Mouse (Mus musculus): ENCODE measurements around the gene Dkk2. TPM values are rescaled to one million over a fixed set of nuclear protein-coding genes. Genes with fewer than 3 reads are reported as not detected.
"Not testable (repeated sequence)": the region's sequence is repeated elsewhere in the genome, so short reads cannot be mapped to it uniquely, and the experiment has no call there.

Dkk2 gene
- total RNA-seq (2022), result 1 to 10 TPM; 2.5 to 5.9 (median 4.1) TPM

DNA sequence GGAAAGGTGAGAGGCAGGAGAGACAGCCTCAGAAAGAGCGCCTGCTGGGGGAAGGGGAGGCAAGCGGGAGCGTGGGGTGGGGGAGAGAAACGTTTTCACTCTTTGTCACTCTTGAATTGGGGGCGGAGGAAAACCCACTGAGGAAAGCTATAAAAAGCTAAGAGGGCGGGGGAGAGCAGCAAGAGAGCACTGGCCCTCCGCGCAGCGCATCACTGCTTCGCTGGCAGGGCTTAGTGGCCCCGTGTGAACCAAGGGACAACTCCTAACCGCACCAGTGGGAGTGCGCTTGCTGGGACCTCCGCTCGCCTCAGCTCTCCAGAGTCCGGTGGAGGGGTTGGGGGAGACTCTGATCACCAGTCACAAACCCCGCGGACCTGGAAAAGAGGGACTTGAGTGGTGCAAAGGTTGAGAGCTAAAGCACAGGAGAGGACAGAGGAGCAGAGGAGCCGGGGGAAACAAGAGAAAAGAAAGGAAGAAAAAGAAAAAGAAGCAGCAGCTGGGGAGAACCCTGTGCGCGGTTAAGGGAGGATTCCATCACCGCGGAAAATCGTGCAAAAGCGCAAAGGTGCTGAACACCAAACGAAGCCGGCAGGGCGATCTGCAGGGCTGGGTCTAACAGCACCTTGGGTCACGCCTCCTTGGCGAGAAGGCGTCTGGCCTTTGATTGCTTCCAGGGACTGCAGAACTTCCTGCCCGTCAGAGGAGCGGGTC is at the start of gene Dkk2:
Dkk2 (plus strand) TSS at position 181 of the 711 bp plus-strand sequence.
- DNase-seq, result no peak

DNA sequence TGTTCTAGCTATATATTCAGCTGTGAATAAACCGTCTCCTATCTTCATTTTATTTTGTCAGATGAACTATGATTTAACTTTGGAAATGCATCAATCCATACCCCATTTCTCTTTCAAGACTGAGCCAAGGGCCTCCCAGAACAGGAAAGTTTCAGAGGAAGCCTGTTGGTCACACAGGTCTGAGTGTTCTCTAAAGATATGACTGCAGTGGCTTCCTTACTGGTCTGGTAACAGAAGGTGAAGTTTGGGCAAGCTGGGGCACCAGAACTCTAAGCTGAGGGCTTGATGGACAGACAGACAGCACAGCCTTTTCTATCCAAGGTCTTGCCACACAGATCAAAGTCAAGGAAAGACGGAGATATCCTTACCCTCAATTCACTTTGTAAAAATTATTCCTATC is 48.4 kb upstream of the Dkk2 start:
- no peak for DNase-seq

DNA sequence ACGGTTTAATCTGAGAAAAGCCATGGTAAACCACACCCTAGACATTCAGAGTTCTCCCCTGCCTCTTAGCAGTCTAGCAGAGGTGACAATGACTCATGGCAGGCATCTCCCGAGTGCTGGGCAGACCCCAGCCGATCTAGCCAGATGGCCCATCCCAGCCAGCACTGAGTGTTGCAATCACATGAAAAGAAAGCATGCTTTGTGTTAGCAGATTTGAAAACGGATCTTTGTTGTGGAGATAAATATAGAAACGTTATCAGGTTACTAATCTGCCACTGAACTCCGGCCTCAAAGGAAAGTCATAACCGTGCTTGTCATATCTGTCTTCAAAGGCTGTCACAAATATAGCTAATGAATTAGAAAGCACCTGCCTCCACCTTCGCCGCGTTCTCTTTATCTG is 47.4 kb upstream of the Dkk2 start:
- no peak for DNase-seq

DNA sequence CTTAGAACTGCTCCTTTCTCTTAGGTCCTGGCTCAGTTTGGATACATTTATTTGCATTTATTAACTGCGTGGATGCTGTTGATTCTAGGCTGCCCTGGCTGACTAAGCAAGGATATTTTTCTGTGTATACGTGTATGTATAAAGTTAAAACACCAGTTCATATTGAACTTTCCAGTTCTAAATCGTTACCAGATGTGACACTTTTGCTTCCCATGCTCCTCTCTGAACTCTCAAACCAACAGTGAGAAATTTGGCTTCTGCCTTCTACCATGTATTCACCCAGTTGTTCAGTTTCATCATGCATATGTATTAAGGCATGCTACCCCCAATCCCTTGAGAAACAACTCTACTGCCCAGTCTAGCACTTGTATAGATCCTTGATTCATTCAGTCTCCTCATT is 45.0 kb upstream of the Dkk2 start:
- DNase-seq, result no peak

DNA sequence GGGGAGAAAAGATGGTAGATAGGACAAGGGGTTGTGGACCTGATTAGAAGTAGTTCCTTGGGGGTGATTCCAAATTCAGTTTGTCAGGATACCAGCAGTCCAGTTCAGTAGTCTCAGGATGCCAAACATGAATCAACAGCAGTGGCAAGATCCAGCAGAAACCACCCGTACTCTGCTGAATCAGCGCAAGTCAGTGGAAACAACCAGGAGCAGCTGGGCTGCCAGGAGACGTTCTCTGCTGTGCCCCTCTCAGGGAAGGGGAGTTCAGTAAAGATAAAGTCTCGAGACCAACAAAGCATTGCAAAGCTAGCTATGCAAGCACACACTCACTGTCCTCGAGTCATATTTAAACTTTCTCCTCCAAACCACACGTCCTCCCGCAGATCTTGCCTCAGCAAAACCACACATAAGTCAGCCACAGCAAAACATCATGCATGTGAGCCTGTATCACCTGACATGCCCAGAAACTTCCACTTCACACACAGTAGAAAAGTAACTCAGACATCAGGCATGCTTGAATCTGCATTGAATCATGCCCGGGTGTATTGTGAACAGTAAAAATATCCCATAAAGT is 34.1 kb upstream of the Dkk2 start:
- DNase-seq, result no peak

DNA sequence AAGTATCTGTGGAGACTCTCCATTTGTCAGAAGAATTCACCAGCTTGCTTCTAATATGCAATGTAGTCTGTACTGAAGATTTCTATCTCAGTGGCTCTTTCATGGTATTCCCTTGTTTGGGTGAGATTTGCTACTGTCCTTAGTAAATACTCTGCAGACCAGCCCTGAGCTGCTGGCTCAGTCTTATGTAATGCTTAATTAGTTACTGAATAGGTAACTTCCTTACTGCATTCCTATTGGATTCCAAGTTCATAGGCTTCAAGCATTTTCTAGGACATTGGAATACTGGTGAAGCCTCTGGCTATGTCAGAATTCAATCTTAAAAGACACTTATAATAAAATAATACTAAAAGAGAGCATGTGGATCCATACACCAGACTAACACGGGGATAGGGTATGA is 22.3 kb upstream of the Dkk2 start:
- DNase-seq, result not testable (repeated sequence)

DNA sequence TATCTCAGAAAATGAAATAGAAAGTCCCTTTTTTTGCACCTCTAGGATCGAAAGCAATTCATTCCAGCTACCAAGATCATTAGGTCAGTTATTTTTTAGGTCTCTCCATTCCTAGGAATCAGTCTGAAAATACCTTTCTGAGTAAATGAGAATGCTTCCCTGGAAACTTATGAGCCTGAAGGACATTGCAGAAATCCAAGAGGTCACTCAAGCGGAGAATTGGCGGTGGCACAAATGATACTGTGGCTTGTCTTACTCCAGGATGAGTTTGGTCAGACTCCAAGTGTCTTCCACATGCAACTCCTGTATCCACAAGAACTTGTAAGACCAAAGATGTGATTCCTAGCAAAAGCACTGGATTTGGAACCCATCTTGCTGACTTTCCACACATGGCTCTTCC is 21.7 kb upstream of the Dkk2 start:
- no peak for DNase-seq

DNA sequence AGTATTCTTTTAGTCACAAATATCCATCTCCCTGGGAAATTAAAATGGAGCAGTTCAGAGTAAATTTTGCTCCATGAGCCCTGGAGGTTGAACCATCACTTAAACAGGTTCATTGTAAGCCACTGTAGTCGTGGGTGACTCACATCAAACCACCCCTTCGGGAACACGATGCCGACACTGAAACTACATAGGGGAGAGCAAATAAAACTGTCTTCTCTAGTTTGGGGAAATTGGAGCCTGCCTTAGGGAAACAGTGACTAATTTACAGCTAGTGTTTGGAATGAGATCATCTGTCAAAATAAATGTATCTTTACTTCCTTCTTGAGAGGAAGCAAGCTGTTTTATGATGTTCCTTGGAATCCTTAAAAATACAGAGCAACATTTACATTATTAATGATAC is 21.1 kb upstream of the Dkk2 start:
- DNase-seq, result no peak

DNA sequence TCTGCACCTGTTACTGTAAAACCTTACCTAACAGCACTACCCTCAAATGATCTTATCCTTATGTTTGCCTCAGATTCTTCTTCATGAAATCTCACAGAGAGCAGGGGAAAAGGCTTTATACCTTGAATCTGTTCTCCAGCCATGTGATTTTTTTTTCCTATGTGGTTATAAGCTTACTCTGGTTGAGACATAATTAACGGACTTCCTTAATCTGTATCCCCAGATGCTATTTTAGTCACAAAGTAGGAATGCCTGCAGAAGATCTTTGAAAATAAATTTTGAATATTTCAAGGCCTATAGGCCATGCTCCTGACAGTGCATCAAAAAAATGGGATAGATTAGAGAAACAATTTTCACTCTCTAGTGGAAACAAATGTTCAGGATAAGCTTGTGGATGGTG is 20.2 kb upstream of the Dkk2 start:
- no peak for DNase-seq

DNA sequence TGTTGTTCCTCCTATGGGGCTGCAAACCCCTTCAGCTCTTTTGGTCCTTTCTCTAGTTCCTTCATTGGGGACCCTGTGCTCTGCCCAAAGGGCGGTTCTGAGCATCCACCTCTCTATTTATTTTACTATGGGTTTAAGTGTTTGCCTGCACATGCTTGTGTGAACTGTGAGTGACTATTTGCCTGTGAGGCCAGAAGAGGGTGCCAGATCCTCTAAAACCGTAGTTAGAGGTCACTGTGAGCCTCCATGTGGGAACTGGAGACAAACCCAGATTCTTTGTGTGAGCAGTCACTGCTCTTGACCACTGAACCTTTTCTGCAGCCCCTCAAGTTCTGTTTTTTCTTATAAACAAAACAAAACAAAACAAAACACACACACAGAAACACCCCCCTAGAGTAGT is 14.1 kb upstream of the Dkk2 start:
- DNase-seq, result no peak

DNA sequence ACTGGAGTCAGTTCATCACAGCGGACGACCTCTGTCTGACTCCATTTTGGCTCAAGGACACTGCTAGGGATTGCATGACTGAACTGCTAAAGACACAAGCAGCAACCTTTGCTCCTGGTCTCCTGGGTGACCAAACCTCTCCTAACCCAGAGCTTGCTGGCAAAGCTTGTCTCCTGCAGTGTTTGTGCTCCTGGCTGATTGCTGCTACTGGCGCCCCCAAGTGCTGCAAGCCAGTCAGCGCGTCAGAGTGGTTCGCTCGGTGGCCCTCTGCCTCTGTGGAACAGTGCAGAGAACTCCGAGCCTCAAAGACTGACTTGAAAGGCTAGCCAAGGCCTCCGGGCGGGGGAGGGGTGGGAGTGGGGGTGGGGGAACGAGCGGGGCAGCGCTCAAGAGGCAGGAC is 1.1 kb upstream of the Dkk2 start:
- peak; percentile 32 for DNase-seq

DNA sequence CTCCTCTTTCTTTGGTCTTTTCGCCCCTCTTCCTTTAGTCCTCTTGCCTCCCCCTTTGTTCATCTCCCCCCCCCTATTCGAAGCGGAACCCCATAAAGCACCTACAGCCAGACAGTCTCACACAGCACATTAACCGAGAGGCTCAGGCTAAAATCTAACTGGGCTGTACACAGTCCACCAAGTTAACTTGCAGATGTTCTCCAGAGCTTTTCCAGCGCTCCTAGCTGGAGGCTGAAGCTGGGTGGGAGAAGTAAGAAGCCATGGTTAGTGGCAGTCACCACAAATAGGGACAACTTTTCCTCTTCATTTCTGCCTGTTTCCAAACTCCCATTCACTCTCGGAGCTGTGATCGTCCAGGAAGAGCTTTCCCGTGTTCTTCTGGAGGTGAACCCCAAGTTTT is 412 bp upstream of the Dkk2 start:
- DNase-seq, result no peak

DNA sequence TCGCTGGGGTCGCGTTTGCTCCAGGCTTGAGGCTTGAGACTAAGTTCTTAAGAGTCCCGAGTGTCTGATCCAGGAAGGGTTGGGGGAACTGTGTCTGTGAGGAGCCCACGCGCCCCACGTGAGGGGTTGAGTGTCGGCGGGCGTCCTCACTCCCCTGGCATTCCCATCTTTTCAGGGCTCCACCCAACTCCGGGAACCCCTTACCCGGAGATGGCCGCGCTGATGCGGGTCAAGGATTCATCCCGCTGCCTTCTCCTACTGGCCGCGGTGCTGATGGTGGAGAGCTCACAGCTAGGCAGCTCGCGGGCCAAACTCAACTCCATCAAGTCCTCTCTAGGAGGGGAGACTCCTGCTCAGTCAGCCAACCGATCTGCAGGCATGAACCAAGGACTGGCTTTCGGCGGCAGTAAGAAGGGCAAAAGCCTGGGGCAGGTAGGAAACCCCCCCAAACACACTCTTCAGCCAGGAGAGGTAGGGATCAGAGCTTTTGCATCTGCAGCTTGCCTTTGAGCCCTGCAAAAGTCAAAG is 795 bp downstream of the Dkk2 start:
- no peak for DNase-seq

DNA sequence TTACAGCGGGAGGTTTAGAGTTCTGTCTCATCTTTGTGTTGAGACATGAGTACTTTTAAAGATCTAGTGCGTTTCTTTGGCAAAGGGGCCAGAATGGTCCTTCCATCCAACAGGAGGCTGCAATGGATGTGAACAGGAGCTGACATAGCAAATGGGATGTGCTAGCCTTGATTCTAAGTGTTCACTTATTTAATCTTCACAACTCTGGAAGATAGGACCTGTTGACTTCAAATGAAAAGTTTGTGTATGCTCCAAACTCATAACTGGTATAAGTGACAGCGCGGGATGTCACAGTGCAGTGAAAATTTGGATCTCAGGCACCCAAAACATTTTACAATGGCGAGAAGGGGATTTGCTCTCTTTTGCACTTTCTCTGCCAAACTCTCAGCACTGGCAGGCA is 1.4 kb downstream of the Dkk2 start:
- DNase-seq, result no peak

DNA sequence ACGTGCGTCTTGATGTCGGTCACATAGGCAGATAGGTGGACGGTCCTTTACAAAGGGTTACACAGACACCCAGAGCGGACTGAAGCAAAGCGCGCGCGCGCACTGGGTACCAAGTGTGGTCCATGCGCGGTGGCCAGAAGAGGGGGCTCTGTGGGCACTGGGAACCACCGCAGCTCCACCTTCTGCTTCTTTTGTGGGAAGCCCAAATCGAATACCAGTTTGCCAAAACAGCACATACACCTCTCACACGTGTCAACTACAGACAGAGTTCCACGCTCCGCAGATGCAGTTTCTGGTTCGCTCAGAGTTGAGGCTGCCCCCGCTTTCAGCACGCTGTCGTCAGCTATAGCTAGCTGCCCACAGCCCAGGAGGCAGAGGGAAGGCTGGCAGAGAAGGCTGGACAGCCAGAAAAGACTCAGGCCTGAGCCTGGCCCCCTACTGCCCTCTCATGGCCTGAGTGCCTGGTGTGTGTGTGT is 2.0 kb downstream of the Dkk2 start:
- DNase-seq, result no peak

DNA sequence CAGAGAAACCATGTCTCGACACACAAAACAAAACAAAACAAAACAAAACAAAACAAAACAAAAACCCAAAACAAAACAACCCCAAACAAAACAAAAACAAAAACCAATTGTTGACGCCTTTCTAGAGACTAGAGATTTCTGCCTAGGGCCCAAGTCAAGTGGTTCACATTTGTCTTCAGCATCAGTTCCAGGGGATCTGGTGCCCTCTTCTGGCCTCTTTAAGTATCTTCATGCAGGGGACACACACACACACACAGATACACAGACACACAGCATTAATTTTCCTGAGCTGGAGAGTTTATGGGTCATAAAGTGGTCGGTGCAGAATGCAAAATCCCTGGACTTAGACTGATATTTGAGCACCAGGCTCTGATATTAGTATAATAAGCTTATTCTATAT is 7.9 kb downstream of the Dkk2 start:
- DNase-seq, result no peak

DNA sequence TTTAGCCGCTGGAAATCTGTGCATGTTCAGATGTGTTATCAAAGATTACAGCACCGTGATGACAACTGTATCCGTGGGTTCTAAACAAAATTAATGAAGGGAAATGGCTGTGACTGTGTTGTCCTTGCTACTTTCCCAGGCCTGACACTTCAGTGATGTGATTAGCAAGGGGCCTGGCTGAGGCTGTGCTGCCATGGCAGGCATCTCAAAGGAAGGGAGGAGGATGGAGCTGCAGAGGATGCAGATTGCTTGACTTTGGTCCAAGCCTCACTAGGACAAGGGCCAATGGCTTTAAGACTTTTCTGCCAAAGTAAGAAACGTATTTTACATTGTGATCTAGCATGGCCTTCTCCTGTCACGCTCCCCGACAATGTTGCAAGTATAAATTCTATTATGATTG is 11.2 kb downstream of the Dkk2 start:
- DNase-seq, result no peak

DNA sequence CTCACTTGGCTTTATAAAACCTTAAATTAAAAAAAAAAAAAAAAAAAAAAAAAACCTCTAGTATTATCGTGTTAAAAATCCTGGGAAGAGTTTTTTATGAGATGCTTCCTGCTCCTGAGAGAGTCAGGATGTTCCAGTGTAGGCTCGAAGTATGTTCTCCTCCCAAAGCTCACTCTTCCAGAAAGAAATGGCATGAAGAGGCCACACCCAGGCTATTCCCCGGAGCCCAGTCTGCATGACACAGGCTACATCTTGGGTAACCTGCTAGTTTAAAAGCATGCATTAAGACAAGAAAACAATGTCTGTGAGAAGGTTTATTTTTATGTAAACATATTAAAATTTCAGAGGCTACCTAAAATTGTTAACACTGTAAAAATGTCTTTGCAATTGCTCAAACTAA is 15.7 kb downstream of the Dkk2 start:
- no peak for DNase-seq

DNA sequence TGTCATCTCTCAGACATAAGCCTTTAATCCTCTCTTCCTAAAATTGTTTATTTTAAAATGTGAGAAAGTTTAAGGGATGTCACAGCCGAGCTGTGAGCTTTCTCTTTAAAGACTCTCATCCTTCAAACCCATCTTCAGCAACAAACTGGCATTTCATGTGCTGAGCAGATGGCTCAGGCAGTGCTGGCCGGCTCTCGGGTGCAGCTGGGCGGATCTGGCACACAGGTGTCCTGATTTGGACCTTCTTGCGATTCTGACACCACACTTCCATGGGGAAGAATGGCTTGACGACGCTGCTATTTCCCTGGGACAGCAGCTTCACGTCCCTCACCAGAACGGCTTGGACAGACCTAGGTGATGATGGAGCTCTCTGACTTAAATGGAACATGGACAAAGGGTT is 17.9 kb downstream of the Dkk2 start:
- no peak for DNase-seq

DNA sequence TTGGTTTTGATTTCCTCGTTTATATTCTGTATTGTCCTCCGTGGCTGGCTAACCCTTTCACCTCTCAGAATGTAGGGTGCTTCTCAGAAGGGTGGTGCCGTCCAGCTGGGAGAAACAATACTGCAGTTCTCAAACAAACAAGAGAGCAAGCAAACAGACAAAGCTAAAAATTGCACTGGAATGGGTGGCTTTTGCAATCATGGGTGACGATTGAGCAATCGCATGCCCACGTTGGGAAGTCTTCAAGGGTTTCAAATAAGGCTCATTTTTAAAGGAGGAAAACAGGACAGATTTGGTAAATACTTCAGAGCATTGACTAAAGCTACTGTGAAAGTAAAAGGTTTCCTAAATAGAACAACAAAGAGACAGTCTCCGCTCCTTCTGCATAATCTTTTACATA is 18.4 kb downstream of the Dkk2 start:
- no peak for DNase-seq

DNA sequence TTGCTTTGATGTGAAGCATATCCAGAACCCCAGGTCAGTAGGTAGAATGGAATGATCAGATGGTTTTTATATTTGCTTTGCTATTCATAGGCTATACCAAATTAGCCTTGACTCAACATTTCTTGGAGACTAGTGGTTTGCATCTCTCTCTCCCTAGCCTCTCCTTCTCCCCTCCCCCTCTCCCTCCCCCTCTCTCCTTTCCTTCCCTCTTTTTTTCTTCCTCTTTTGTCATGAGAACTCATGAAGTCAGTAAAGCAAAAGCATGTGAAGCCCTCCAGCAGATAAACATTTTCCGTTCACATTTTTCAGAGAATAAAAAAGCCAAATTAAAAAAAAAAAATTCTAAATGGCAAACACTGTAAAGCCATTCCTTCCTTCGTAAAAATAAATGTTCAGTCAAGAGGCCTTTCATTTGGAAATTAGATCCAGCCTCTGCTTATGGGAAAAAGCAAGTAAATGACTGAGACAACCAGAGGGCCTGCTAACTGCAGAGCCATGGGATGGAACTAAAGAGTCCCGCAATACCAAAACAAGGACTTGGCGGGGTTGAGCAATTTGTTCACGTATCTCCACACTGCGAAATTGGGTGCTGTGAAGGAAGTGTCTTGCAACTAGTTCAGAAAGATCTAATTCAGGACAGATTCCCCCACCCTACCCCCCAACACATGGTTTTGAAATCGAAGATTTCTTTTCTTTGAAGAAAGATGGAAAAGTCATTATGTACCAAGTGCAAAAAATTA is 30.9 kb downstream of the Dkk2 start:
- no peak for DNase-seq

DNA sequence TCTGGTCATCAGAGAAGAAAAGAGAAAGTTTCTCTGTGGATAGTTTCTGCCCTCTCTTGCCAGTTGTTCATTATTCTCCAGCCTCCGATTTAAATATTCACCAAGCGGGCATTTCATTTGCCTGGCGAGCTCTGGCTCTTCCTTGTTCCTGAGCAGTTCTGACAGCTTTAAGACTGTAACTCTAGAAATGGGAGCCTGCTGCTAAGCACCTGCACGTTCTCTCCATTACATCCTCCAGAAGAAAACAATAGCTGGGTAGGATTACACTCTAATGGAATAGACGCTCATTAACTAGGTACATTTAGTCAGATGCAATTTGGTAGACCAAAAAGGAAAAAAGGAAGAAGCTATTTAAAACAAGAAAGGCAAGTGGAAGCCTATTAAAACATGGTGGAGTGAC is 36.3 kb downstream of the Dkk2 start:
- no peak for DNase-seq

DNA sequence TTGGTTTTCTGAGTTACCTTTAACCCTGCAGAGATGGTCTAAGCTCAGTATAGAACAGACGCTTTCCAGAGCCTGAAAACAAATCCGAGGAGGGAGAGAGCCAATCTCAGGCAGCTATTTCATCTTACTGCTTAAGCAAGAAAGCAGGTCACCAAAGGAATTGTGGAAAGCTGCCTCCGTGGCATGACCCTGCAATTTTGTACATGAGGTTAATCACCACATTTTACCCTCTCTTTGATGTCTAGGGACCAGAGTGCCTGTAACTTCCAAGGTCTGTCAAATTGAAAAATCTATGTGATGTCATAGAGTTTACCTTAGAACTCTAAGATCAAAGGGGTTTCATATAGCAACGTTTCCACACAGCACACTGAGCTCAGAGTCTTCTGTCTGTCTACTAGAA is 37.5 kb downstream of the Dkk2 start:
- no peak for DNase-seq

DNA sequence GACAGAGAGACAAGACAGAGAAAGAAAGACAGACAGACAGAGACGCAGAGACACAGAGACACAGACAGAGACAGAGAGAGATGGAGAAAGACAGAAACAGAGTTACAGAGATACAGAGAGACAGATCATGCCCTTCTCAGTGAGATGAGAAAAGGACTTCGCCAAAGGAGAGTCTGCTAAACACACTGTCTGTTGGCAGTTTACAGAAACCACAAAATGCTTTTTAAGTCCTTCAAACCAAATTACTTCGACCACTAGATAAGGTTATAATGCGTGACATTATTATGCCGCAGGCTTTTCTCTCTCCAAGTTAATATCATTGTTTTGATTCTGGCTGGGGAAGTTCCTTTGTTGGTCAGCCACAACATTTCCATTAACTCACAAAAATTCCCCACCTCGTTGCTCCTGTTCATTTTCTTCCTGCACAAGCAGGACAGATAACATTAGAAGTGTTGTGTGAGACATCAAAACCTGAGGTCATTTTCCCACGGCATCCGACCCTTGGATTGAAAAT is 40.2 kb downstream of the Dkk2 start:
- no peak for DNase-seq

Data from adrenal gland, adult 8-10 months (tissue).